Mouse (Mus musculus): ENCODE data around the gene Tor1b.
A peak's percentile ranks its signal among the peaks of the same experiment; 100 is the strongest.
"Not testable (repeated sequence)": the region's sequence is repeated elsewhere in the genome, so short reads cannot be mapped to it uniquely, and the experiment has no call there.

Gene Tor1b

GRCm38 (mm10) chr2:30933032-30933431 lies 19.7 kb upstream of the Tor1b start:
- DNase-seq = no peak

GRCm38 (mm10) chr2:30933917-30934450 lies 18.8 kb upstream of the Tor1b start:
- peak; percentile 83 for DNase-seq

- no peak for DNase-seq
Measured at GRCm38 (mm10) chr2:30936808-30937207, 16.0 kb upstream of the Tor1b start.

GRCm38 (mm10) chr2:30937731-30938130 lies 15.0 kb upstream of the Tor1b start:
- DNase-seq = no peak

- DNase-seq = no peak
Measured at GRCm38 (mm10) chr2:30938574-30938991, 14.2 kb upstream of the Tor1b start.

- no peak for DNase-seq
Measured at GRCm38 (mm10) chr2:30941586-30941985, 11.2 kb upstream of the Tor1b start.

- DNase-seq = not testable (repeated sequence)
Measured at GRCm38 (mm10) chr2:30942116-30942515, 10.6 kb upstream of the Tor1b start.

GRCm38 (mm10) chr2:30942603-30943011 lies 10.2 kb upstream of the Tor1b start:
- peak; percentile 71 for DNase-seq

- DNase-seq = no peak
Measured at GRCm38 (mm10) chr2:30952457-30952823, 319 bp upstream of the Tor1b start.

GRCm38 (mm10) chr2:30954797-30955196 lies 2.0 kb downstream of the Tor1b start:
- DNase-seq = no peak

- DNase-seq = no peak
Measured at GRCm38 (mm10) chr2:30957511-30957910, 4.8 kb downstream of the Tor1b start.

- DNase-seq = no peak
Measured at GRCm38 (mm10) chr2:30958726-30959125, 6.0 kb downstream of the Tor1b start.

GRCm38 (mm10) chr2:30959856-30960255 lies 7.1 kb downstream of the Tor1b start:
- DNase-seq = no peak

GRCm38 (mm10) chr2:30962570-30963254 lies 10.0 kb downstream of the Tor1b start:
- DNase-seq = no peak

- no peak for DNase-seq
Measured at GRCm38 (mm10) chr2:30965627-30966026, 12.9 kb downstream of the Tor1b start.

GRCm38 (mm10) chr2:30966826-30967225 lies 14.1 kb downstream of the Tor1b start:
- DNase-seq = no peak

- peak; percentile 89 for DNase-seq
Measured at GRCm38 (mm10) chr2:30967352-30968327, 14.9 kb downstream of the Tor1b start, which contains the start of gene Tor1a. Gene Tor1a (minus strand): TSS chr2:30967933.

GRCm38 (mm10) chr2:30981790-30982513 lies 29.2 kb downstream of the Tor1b start, which contains the start of the genes BC005624 and Usp20:
Gene BC005624 (minus strand): TSS chr2:30982201.
Gene Usp20 (plus strand): TSS chr2:30982279.
- DNase-seq = peak; percentile 100

- peak; percentile 67 for DNase-seq
Measured at GRCm38 (mm10) chr2:30983024-30983423, 30.3 kb downstream of the Tor1b start.

- peak; percentile 41 for DNase-seq
Measured at GRCm38 (mm10) chr2:30985111-30986020, 32.6 kb downstream of the Tor1b start.

GRCm38 (mm10) chr2:30990221-30990620 lies 37.5 kb downstream of the Tor1b start:
- no peak for DNase-seq

GRCm38 (mm10) chr2:30994853-30995252 lies 42.1 kb downstream of the Tor1b start:
- DNase-seq = no peak
